Mouse (Mus musculus) MEL (cell line): ENCODE results near the gene Syt1. TPM values are rescaled to one million over a fixed set of nuclear protein-coding genes. Genes with fewer than 3 reads are reported as not detected.

Experiments used
- DNase-seq: peaks from one replicate; pipeline ENCODE4 v3.0.0; 2011; ENCODE audit warnings: low read depth, low spot score
- H3K27ac ChIP-seq: 2 replicates; pipeline ENCODE4 v1.5.1; 2012; ENCODE audit warnings: low read depth, mild to moderate bottlenecking, control low read depth, low read length, moderate library complexity; ENCODE audit not compliant: control insufficient read depth
- H3K27me3 ChIP-seq, 2 experiments: fragments of 150-350 bp in 1 of 2; sonication (generic) in 1 of 2; 2 replicates each; pipeline ENCODE4 v1.6.1; 2012; ENCODE audit warnings: low read length in 2 of 2, mild to moderate bottlenecking in 2 of 2, improper control_type of control experiment in 1 of 2, moderate library complexity in 1 of 2; ENCODE audit not compliant: insufficient read depth in 2 of 2, control insufficient read depth in 1 of 2
- H3K36me3 ChIP-seq, 2 experiments: 2 replicates each; pipeline ENCODE4 v1.6.1; 2012 to 2014; ENCODE audit warnings: low read length in 2 of 2, improper control_type of control experiment in 1 of 2, inconsistent platforms in 1 of 2, mild to moderate bottlenecking in 1 of 2; ENCODE audit not compliant: insufficient read depth in 2 of 2, control insufficient read depth in 1 of 2
- H3K4me1 ChIP-seq, 2 experiments: fragments of 150-350 bp in 1 of 2; sonication (generic) in 1 of 2; 2 replicates each; pipeline ENCODE4 v1.6.1; 2012; ENCODE audit warnings: low read length in 2 of 2, improper control_type of control experiment in 1 of 2, mild to moderate bottlenecking in 1 of 2; ENCODE audit not compliant: insufficient read depth in 2 of 2, control insufficient read depth in 1 of 2
- H3K4me3 ChIP-seq, 2 experiments: fragments of 150-350 bp in 1 of 2; sonication (generic) in 1 of 2; 2 replicates each; pipeline ENCODE4 v1.5.1; 2012; ENCODE audit warnings: low read depth in 2 of 2, low read length in 2 of 2, mild to moderate bottlenecking in 2 of 2, moderate library complexity in 2 of 2, control low read depth in 1 of 2, improper control_type of control experiment in 1 of 2; ENCODE audit not compliant: control insufficient read depth in 1 of 2, insufficient read depth in 1 of 2
- H3K79me2 ChIP-seq: 2 replicates; pipeline ENCODE4 v1.6.1; 2012; ENCODE audit warnings: mild to moderate bottlenecking, low read length, moderate library complexity; ENCODE audit not compliant: control insufficient read depth, poor library complexity, insufficient read depth
- H3K9ac ChIP-seq: 2 replicates; pipeline ENCODE4 v1.6.1; 2012; ENCODE audit warnings: low read depth, mild to moderate bottlenecking, control low read depth, low read length, moderate library complexity; ENCODE audit not compliant: control insufficient read depth, poor library complexity, severe bottlenecking
- H3K9me3 ChIP-seq: fragments of 150-350 bp; sonication (generic); replicated peaks from 2 replicates; pipeline ENCODE4 v1.6.1; 2012; ENCODE audit warnings: mild to moderate bottlenecking, low read length, improper control_type of control experiment, moderate library complexity; ENCODE audit not compliant: insufficient read depth
- BHLHE40 ChIP-seq: IDR thresholded peaks from 2 replicates; pipeline ENCODE4 v1.6.1; 2012; ENCODE audit warnings: low read depth, mild to moderate bottlenecking, inconsistent platforms, low read length, improper control_type of control experiment, borderline replicate concordance
- CHD2 ChIP-seq: IDR thresholded peaks from 2 replicates; pipeline ENCODE4 v1.6.1; 2011; ENCODE audit warnings: low read length, improper control_type of control experiment
- CTCF ChIP-seq, 3 experiments: IDR thresholded peaks in 2 of 3; conservative IDR thresholded peaks in 1 of 3; 2 replicates each; pipeline ENCODE4 v1.5.1; 2011 to 2012; ENCODE audit warnings: low read length in 3 of 3, low read depth in 2 of 3, mild to moderate bottlenecking in 2 of 3, improper control_type of control experiment in 1 of 3, inconsistent platforms in 1 of 3, mixed read lengths in 1 of 3, moderate library complexity in 1 of 3; ENCODE audit not compliant: control insufficient read depth in 1 of 3, insufficient read depth in 1 of 3, poor library complexity in 1 of 3, severe bottlenecking in 1 of 3
- E2F4 ChIP-seq: IDR thresholded peaks from 2 replicates; pipeline ENCODE4 v1.6.1; 2011; ENCODE audit warnings: low read depth, low read length, improper control_type of control experiment, borderline replicate concordance
- EP300 ChIP-seq, 2 experiments: IDR thresholded peaks; 2 replicates each; pipeline ENCODE4 v1.6.1; 2011; ENCODE audit warnings: improper control_type of control experiment in 2 of 2, low read length in 2 of 2, low read depth in 1 of 2, mild to moderate bottlenecking in 1 of 2
- ETS1 ChIP-seq: IDR thresholded peaks from 2 replicates; pipeline ENCODE4 v1.6.1; 2012; ENCODE audit warnings: low read depth, mild to moderate bottlenecking, inconsistent platforms, low read length, improper control_type of control experiment, moderate library complexity
- GATA1 ChIP-seq: IDR thresholded peaks from 2 replicates; pipeline ENCODE4 v1.6.1; 2011; ENCODE audit warnings: low read depth, low read length, improper control_type of control experiment
- HCFC1 ChIP-seq: IDR thresholded peaks from 2 replicates; pipeline ENCODE4 v1.6.1; 2012; ENCODE audit warnings: low read depth, mild to moderate bottlenecking, inconsistent platforms, low read length, improper control_type of control experiment, moderate library complexity
- MAFK ChIP-seq: IDR thresholded peaks from 2 replicates; pipeline ENCODE4 v1.6.1; 2011; ENCODE audit warnings: low read depth, mild to moderate bottlenecking, low read length, improper control_type of control experiment, borderline replicate concordance
- MAZ ChIP-seq: IDR thresholded peaks from 2 replicates; pipeline ENCODE4 v1.6.1; 2012; ENCODE audit warnings: low read depth, mild to moderate bottlenecking, inconsistent platforms, low read length, improper control_type of control experiment
- MEF2A ChIP-seq: IDR thresholded peaks from 2 replicates; pipeline ENCODE4 v1.6.1; 2014; ENCODE audit warnings: low read depth, mild to moderate bottlenecking, inconsistent platforms, low read length, improper control_type of control experiment; ENCODE audit not compliant: poor library complexity, insufficient replicate concordance, severe bottlenecking; ENCODE audit errors: extremely low read depth
- MXI1 ChIP-seq: IDR thresholded peaks from 2 replicates; pipeline ENCODE4 v1.6.1; 2011; ENCODE audit warnings: mild to moderate bottlenecking, low read depth, low read length, improper control_type of control experiment
- MYC ChIP-seq: IDR thresholded peaks from 2 replicates; pipeline ENCODE4 v1.6.1; 2011; ENCODE audit warnings: low read depth, mild to moderate bottlenecking, low read length, improper control_type of control experiment, moderate library complexity
- NELFE ChIP-seq: IDR thresholded peaks from 2 replicates; pipeline ENCODE4 v1.6.1; 2011; ENCODE audit warnings: low read depth, low read length, improper control_type of control experiment
- NRF1 ChIP-seq: IDR thresholded peaks from 2 replicates; pipeline ENCODE4 v1.6.1; 2014; ENCODE audit warnings: low read depth, mild to moderate bottlenecking, inconsistent platforms, low read length, improper control_type of control experiment, moderate library complexity; ENCODE audit not compliant: poor library complexity, insufficient read depth, severe bottlenecking
- POLR2A ChIP-seq, 2 experiments: IDR thresholded peaks; 2 replicates each; pipeline ENCODE4 v1.6.1; 2011 to 2012; ENCODE audit warnings: low read length in 2 of 2, mild to moderate bottlenecking in 2 of 2, control low read depth in 1 of 2, improper control_type of control experiment in 1 of 2, low read depth in 1 of 2, moderate library complexity in 1 of 2; ENCODE audit not compliant: control insufficient read depth in 1 of 2, insufficient read depth in 1 of 2, poor library complexity in 1 of 2
- POLR2AphosphoS2 ChIP-seq: IDR thresholded peaks from 2 replicates; pipeline ENCODE4 v1.6.1; 2011; ENCODE audit warnings: low read length, improper control_type of control experiment
- POLR2AphosphoS5 ChIP-seq: IDR thresholded peaks from 2 replicates; pipeline ENCODE4 v1.6.1; 2012; ENCODE audit warnings: low read depth, borderline replicate concordance, mild to moderate bottlenecking, inconsistent platforms, low read length, moderate library complexity, mixed read lengths
- SIN3A ChIP-seq: IDR thresholded peaks from 2 replicates; pipeline ENCODE4 v1.6.1; 2012; ENCODE audit warnings: low read length, improper control_type of control experiment, inconsistent platforms
- TAL1 ChIP-seq: IDR thresholded peaks from 2 replicates; pipeline ENCODE4 v1.6.1; 2012; ENCODE audit warnings: mild to moderate bottlenecking, inconsistent platforms, low read length, moderate library complexity, mixed read lengths
- TBP ChIP-seq: IDR thresholded peaks from 2 replicates; pipeline ENCODE4 v1.8.0; 2011; ENCODE audit warnings: low read depth, low read length, improper control_type of control experiment
- TCF12 ChIP-seq: IDR thresholded peaks from 2 replicates; pipeline ENCODE4 v1.6.1; 2014; ENCODE audit warnings: low read depth, mild to moderate bottlenecking, inconsistent platforms, low read length, improper control_type of control experiment, moderate library complexity
- USF1 ChIP-seq: IDR thresholded peaks from 2 replicates; pipeline ENCODE4 v1.6.1; 2014; ENCODE audit warnings: low read depth, mild to moderate bottlenecking, inconsistent platforms, low read length, improper control_type of control experiment, moderate library complexity
- USF2 ChIP-seq, 2 experiments: IDR thresholded peaks; 2 replicates each; pipeline ENCODE4 v1.6.1; 2011 to 2012; ENCODE audit warnings: improper control_type of control experiment in 2 of 2, low read length in 2 of 2, borderline replicate concordance in 1 of 2, inconsistent platforms in 1 of 2, low read depth in 1 of 2, mild to moderate bottlenecking in 1 of 2; ENCODE audit not compliant: insufficient read depth in 1 of 2
- ZC3H11A ChIP-seq: IDR thresholded peaks from 2 replicates; pipeline ENCODE4 v1.6.1; 2012; ENCODE audit warnings: low read depth, mild to moderate bottlenecking, inconsistent platforms, low read length, improper control_type of control experiment
- ZKSCAN1 ChIP-seq: IDR thresholded peaks from 2 replicates; pipeline ENCODE4 v1.6.1; 2012; ENCODE audit warnings: low read depth, mild to moderate bottlenecking, inconsistent platforms, low read length, improper control_type of control experiment, moderate library complexity
- ZMIZ1 ChIP-seq: IDR thresholded peaks from 2 replicates; pipeline ENCODE4 v1.6.1; 2012; ENCODE audit warnings: low read depth, mild to moderate bottlenecking, inconsistent platforms, low read length, improper control_type of control experiment, moderate library complexity
- ZNF384 ChIP-seq: IDR thresholded peaks from 2 replicates; pipeline ENCODE4 v1.6.1; 2012; ENCODE audit warnings: low read depth, mild to moderate bottlenecking, inconsistent platforms, low read length, improper control_type of control experiment
- polyA plus RNA-seq, 2 experiments: library from polyadenylated mRNA; stranded (reverse) in 1 of 2; unstranded in 1 of 2; fragments of >175 nt in 1 of 2; fragments of >200 nt in 1 of 2; gene quantifications; 2 replicates each; pipeline versions ENCODE4 v1.2.1 to v1.2.4; 2012; ENCODE audit warnings: low replicate concordance in 2 of 2, low read depth in 1 of 2; ENCODE audit not compliant: insufficient read length in 2 of 2, insufficient read depth in 1 of 2, missing spikeins in 1 of 2
- total RNA-seq: library from RNA; depleted of rRNA; stranded (reverse); fragments of 300-350 nt; gene quantifications from 2 replicates; pipeline ENCODE4 v1.2.3, GENCODE M21; 2012

Syt1 gene
- total and polyA plus RNA-seq, 3 experiments = not detected

DNA sequence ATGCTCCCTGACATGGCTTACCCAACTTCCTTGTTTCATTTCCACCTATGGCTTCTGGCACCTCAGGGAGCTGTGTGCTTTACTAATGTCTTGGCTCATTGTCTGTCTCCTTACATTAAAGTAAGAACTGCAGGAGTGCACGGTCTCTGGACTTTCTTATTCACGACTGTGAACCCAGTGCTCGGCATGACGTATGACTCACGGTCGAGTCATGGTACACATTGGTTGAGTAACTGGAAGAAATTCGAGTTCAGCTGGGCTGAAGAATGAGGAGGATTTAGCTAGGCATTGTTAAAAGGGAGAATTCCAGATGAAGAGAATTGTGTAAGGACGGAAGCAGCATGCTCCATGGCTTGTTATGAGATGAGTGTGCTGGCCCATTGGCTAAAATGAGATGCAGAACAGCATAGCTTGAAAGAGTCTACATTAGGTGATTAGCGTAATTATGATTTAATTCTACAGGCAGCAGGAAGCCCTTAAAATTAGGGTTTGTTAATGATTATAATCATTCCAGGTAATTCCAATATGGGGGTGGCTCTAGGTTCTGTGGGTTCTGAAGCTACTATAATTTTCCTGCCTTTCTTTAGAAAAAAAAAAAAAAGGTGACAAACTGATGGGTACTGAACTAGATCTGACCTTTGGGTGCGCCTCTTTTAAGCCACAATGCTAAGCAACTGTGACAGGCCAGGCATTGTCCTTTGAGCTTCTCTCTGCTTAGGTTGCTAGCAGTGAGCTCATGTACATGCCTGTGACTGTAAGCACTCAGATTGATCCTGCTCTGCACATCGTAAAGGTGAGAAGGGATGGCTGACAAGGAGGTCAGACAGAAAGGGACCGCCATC, 429.0 kb downstream of the Syt1 start:
- H3K27me3 ChIP-seq = no peaks in the 10 kb centered on the region
- DNase-seq = peak; percentile 20
- TF ChIP-seq CHD2 (no peak), TCF12 (no peak), POLR2AphosphoS2 (no peak), NRF1 (no peak), MAZ (no peak), SIN3A (no peak), MEF2A (no peak), ZKSCAN1 (no peak), POLR2A (IDR thresholded peaks at IDR 0.05; ENCODE audit: control insufficient read depth in 1 of 2, insufficient read depth in 1 of 2, low read depth in 1 of 2, low read length in 2 of 2, poor library complexity in 1 of 2) (no peak), CTCF (IDR thresholded peaks at IDR 0.05 in 2 of 3, conservative IDR thresholded peaks at IDR 0.05 in 1 of 3; ENCODE audit: control insufficient read depth in 1 of 3, insufficient read depth in 1 of 3, low read depth in 2 of 3, low read length in 3 of 3, poor library complexity in 1 of 3, severe bottlenecking in 1 of 3) (no peak), USF1 (no peak), MAFK (no peak), NELFE (no peak), MYC (no peak), ETS1 (no peak), EP300 (IDR thresholded peaks at IDR 0.05; ENCODE audit: low read depth in 1 of 2, low read length in 2 of 2) (no peak), HCFC1 (no peak)
- TF ChIP-seq, all 39 proteins: peak for 0
- H3K4me3 ChIP-seq = no peak overlapping the region
- H3K9me3 ChIP-seq = no peaks in the 10 kb centered on the region
- H3K79me2 ChIP-seq = no peaks in the 10 kb centered on the region
- peaks cover 0 to 25% of the 10 kb centered on the region in 2 experiments; a peak in 2 of 4 replicates for H3K36me3 ChIP-seq
- peaks cover 8 to 19% of the 10 kb centered on the region in 2 experiments for H3K4me1 ChIP-seq
- peak overlapping the region; percentile 93 for H3K27ac ChIP-seq
- no peak overlapping the region for H3K9ac ChIP-seq

DNA sequence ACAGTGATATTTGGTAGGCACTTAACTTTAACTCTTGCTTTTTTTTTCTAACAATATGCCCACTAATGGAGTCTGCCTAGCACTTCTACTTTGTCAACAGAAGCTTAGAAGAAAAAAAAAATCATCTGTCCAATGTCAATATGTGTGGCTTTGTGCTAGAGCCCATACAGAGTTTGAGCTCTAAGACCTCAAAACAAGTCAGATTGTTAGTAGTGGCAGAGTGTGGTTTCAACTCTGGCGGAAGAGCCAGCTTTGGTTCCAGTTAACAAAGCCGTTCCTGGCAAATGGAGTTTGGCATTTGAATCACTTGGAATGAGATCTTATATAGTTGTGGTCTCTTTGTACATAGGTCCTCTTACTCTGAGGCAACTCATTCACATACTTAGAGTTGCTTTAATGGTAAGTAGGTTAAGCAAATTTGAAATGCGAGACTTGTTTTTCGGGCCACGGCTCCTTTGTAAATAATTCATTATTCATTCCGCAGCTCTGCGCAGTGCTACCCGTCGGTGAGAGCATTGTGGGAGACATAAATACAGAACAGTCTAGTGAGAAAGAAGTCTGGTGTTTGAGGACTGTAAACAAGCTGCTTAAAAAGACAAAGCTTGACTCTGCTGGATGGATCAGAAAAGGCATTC, 429.9 kb downstream of the Syt1 start:
- Histone ChIP-seq H3K27me3 (no peaks in the 10 kb centered on the region), H3K79me2 (no peaks in the 10 kb centered on the region), H3K4me1 (peaks cover 8 to 19% of the 10 kb centered on the region in 2 experiments), H3K9ac (no peak overlapping the region), H3K9me3 (no peaks in the 10 kb centered on the region), H3K36me3 (peaks cover 0 to 25% of the 10 kb centered on the region in 2 experiments; a peak in 2 of 4 replicates), H3K27ac (no peak overlapping the region), H3K4me3 (no peak overlapping the region)
- TF ChIP-seq BHLHE40 (no peak), GATA1 (no peak), TAL1 (no peak), ZMIZ1 (no peak), ZNF384 (no peak), USF1 (no peak), TBP (no peak), MXI1 (no peak), NELFE (no peak), CTCF (IDR thresholded peaks at IDR 0.05 in 2 of 3, conservative IDR thresholded peaks at IDR 0.05 in 1 of 3; ENCODE audit: control insufficient read depth in 1 of 3, insufficient read depth in 1 of 3, low read depth in 2 of 3, low read length in 3 of 3, poor library complexity in 1 of 3, severe bottlenecking in 1 of 3) (no peak), ZC3H11A (no peak), CHD2 (no peak), MAZ (no peak), POLR2AphosphoS5 (no peak), EP300 (IDR thresholded peaks at IDR 0.05; ENCODE audit: low read depth in 1 of 2, low read length in 2 of 2) (no peak), USF2 (IDR thresholded peaks at IDR 0.05; ENCODE audit: borderline replicate concordance in 1 of 2, insufficient read depth in 1 of 2, low read depth in 1 of 2, low read length in 2 of 2) (no peak), E2F4 (no peak), POLR2AphosphoS2 (no peak), TCF12 (no peak)
- no peak for DNase-seq
